Mouse (Mus musculus): ENCODE measurements around the gene Zbtb40. TPM values are rescaled to one million over a fixed set of nuclear protein-coding genes. Genes with fewer than 3 reads are reported as not detected.

The Zbtb40 gene
- polyA plus RNA-seq, 1 experiment, result 8.8 TPM

DNA sequence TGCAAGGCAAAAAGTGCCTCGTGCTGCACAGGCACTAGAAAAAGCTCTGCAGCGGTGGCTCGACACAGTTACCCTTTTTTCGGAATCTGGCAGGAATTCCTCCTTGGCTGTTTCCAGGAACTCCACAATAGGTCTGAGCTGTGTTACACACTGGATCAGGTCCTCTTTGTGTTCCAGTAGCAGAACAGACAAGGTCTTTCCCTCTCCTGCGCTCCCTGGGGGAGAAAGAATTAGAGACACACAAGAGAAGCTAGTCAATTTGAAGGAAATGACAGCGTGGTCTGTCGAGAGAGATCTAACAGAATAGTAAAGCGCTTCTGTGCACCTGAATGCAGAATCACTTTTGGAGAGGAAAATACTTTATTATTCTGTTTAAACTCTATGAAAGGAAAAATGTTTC, 41.6 kb downstream of the Zbtb40 start:
- Histone ChIP-seq H3K4me1 (ENCODE audit: control insufficient read depth, insufficient read depth, insufficient read length) (no peaks in the 10 kb centered on the region), H3K36me3 (ENCODE audit: control insufficient read depth, insufficient read depth, low read length) (peaks cover 5% of the 10 kb centered on the region; the same call in 1 of the 2 replicates), H3K27me3 (ENCODE audit: control insufficient read depth, insufficient read depth, low read length) (no peaks in the 10 kb centered on the region), H3K4me3 (ENCODE audit: extremely low read depth, insufficient read depth, insufficient read length) (no peak overlapping the region), H3K27ac (ENCODE audit: insufficient read depth, low read length) (no peak overlapping the region)
- WGBS, result 92% methylated on average over 8 of the region's 8 CpGs
- no peak for TF ChIP-seq CTCF (IDR thresholded peaks at IDR 0.05; ENCODE audit: extremely low read depth, insufficient read depth, insufficient read length, insufficient replicate concordance)
- TF ChIP-seq POLR2A (IDR thresholded peaks at IDR 0.05; ENCODE audit: low read depth, low read length), result no peak
- DNase-seq (ENCODE audit: low read depth in 1 of 2, low spot score in 2 of 2), result no peak

DNA sequence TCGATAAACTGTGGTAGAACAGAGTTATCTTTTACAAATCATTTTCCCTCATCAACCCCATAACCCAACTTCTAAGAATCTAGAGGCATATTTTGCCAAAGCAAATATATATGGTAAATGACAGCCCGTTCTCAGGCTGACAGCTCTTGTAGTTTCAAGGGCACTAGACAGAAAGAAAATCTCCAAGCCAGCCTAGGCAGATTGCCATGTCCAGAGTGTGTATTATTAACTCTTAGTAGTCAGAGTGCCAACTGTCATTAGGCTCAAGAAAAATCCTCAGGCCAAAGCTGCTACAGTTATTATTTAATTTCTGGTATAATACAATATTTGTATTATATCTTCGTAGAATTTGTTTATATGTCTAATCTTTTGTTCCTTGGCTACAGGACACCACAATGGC, 46.8 kb downstream of the Zbtb40 start:
- no peaks in the 10 kb centered on the region for H3K27me3 ChIP-seq (ENCODE audit: control insufficient read depth, insufficient read depth, low read length)
- no peak for DNase-seq (ENCODE audit: low read depth in 1 of 2, low spot score in 2 of 2)
- H3K4me1 ChIP-seq (ENCODE audit: control insufficient read depth, insufficient read depth, insufficient read length), result no peaks in the 10 kb centered on the region
- TF ChIP-seq POLR2A (IDR thresholded peaks at IDR 0.05; ENCODE audit: low read depth, low read length) (no peak), CTCF (IDR thresholded peaks at IDR 0.05; ENCODE audit: extremely low read depth, insufficient read depth, insufficient read length, insufficient replicate concordance) (no peak)
- H3K4me3 ChIP-seq (ENCODE audit: extremely low read depth, insufficient read depth, insufficient read length), result no peak overlapping the region
- H3K36me3 ChIP-seq (ENCODE audit: control insufficient read depth, insufficient read depth, low read length), result peaks cover 19% of the 10 kb centered on the region
- no peak overlapping the region for H3K27ac ChIP-seq (ENCODE audit: insufficient read depth, low read length)
- WGBS, result 84% methylated on average over 3 of the region's 3 CpGs

DNA sequence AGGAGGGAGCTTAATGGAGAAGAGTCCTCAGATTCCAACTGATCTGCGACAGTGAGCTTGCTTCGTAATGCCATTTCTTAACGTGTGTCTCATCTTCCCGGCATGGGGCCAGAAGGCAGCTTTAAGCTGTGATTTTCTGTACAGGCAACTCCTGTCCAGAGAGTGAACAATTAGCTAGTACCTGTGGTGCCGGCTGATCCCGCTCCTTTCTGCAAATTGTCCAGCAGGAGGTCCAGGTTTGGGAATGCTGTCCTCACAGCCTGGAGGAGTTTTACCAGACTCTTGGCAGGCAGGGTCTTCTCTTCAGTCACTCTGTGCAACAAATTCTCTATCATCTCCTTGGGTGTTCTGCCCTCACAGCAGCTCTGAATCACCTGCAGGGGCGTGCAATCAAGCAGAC, 47.6 kb downstream of the Zbtb40 start:
- H3K36me3 ChIP-seq (ENCODE audit: control insufficient read depth, insufficient read depth, low read length), result peaks cover 19% of the 10 kb centered on the region
- no peak overlapping the region for H3K4me3 ChIP-seq (ENCODE audit: extremely low read depth, insufficient read depth, insufficient read length)
- 97% methylated on average over 7 of the region's 7 CpGs for WGBS
- H3K4me1 ChIP-seq (ENCODE audit: control insufficient read depth, insufficient read depth, insufficient read length), result no peaks in the 10 kb centered on the region
- no peak overlapping the region for H3K27ac ChIP-seq (ENCODE audit: insufficient read depth, low read length)
- H3K27me3 ChIP-seq (ENCODE audit: control insufficient read depth, insufficient read depth, low read length), result no peaks in the 10 kb centered on the region
- TF ChIP-seq CTCF (IDR thresholded peaks at IDR 0.05; ENCODE audit: extremely low read depth, insufficient read depth, insufficient read length, insufficient replicate concordance), result no peak
- no peak for TF ChIP-seq POLR2A (IDR thresholded peaks at IDR 0.05; ENCODE audit: low read depth, low read length)
- DNase-seq (ENCODE audit: low read depth in 1 of 2, low spot score in 2 of 2), result no peak

DNA sequence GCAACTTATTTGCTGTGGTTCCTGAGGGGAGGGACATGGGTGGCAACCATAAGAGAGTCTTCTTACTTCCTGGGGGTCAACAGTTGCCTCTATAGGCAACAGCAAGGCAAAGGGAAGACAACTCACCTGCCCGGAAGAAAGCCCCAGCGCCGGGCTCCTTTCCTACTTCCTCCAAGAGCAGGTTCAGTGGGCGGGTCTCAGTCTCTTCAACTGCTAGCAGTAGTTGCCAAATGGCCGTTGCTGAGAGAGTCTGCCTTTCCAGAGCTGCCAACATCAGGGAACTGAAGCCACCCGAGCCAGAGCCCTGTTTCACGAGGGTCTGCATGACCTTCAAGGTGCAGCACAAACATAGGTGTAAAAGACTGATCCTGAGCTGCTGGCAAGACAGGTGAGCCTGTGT, 50.2 kb downstream of the Zbtb40 start:
- no peak for DNase-seq (ENCODE audit: low read depth in 1 of 2, low spot score in 2 of 2)
- H3K4me3 ChIP-seq (ENCODE audit: extremely low read depth, insufficient read depth, insufficient read length), result no peak overlapping the region
- no peaks in the 10 kb centered on the region for H3K27me3 ChIP-seq (ENCODE audit: control insufficient read depth, insufficient read depth, low read length)
- TF ChIP-seq POLR2A (IDR thresholded peaks at IDR 0.05; ENCODE audit: low read depth, low read length), result no peak
- TF ChIP-seq CTCF (IDR thresholded peaks at IDR 0.05; ENCODE audit: extremely low read depth, insufficient read depth, insufficient read length, insufficient replicate concordance), result no peak
- no peak overlapping the region for H3K27ac ChIP-seq (ENCODE audit: insufficient read depth, low read length)
- no peaks in the 10 kb centered on the region for H3K4me1 ChIP-seq (ENCODE audit: control insufficient read depth, insufficient read depth, insufficient read length)
- peaks cover 32% of the 10 kb centered on the region for H3K36me3 ChIP-seq (ENCODE audit: control insufficient read depth, insufficient read depth, low read length)
- WGBS, result 86% methylated on average over 7 of the region's 7 CpGs

DNA sequence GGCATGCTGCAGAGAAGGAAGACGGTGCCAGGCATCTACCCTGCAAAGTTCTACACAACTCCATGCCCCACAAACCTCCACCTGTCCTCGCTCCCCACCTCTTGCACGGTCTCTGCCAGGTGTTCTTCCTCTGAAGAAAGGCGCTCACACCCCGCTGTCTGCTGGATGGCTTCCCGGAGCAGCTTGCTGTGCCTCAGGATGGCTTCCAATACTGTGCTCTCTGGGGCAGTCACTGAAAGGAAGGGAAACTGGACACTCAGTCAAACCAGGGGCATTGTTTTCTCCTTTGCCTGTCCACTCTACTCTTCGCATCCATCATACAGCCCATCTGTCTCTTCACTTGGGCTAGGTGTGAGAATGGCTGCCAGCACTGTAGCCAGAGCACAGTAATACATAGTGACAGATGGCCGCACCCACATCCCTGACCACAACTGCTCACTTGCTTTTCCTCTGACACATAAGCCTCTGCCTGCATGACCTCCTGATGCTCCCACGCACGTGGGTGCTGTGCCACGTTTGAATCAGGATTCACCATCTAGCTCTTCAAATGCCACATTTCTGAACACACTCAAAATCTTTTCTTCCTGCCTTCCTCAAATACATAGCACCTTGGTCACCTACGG, 50.8 kb downstream of the Zbtb40 start:
- TF ChIP-seq CTCF (IDR thresholded peaks at IDR 0.05; ENCODE audit: extremely low read depth, insufficient read depth, insufficient read length, insufficient replicate concordance) (no peak), POLR2A (IDR thresholded peaks at IDR 0.05; ENCODE audit: low read depth, low read length) (no peak)
- no peaks in the 10 kb centered on the region for H3K27me3 ChIP-seq (ENCODE audit: control insufficient read depth, insufficient read depth, low read length)
- H3K4me3 ChIP-seq (ENCODE audit: extremely low read depth, insufficient read depth, insufficient read length), result no peak overlapping the region
- H3K4me1 ChIP-seq (ENCODE audit: control insufficient read depth, insufficient read depth, insufficient read length), result no peaks in the 10 kb centered on the region
- DNase-seq (ENCODE audit: low read depth in 1 of 2, low spot score in 2 of 2), result no peak
- peaks cover 32% of the 10 kb centered on the region for H3K36me3 ChIP-seq (ENCODE audit: control insufficient read depth, insufficient read depth, low read length)
- 94% methylated on average over 12 of the region's 12 CpGs for WGBS
- H3K27ac ChIP-seq (ENCODE audit: insufficient read depth, low read length), result no peak overlapping the region

DNA sequence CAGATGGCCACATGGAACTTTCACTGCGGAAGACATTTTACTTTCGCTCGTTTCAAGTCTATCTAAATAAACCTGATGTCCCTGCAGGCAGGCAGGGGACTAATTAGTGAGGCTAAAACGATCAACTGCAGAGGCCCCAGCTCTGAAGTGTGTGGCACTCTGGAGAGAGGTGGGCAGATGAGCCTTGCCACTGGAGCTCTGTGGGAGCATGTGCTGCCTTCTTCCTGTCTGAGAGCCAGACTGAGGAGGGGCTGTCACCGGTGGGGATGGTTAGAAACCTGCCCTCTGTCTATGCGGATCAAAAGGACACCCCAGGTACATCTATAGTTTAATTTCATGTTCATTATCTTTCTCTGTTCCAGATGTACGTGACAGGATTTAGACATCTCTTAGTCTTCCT, 51.7 kb downstream of the Zbtb40 start:
- H3K36me3 ChIP-seq (ENCODE audit: control insufficient read depth, insufficient read depth, low read length), result peaks cover 32% of the 10 kb centered on the region

DNA sequence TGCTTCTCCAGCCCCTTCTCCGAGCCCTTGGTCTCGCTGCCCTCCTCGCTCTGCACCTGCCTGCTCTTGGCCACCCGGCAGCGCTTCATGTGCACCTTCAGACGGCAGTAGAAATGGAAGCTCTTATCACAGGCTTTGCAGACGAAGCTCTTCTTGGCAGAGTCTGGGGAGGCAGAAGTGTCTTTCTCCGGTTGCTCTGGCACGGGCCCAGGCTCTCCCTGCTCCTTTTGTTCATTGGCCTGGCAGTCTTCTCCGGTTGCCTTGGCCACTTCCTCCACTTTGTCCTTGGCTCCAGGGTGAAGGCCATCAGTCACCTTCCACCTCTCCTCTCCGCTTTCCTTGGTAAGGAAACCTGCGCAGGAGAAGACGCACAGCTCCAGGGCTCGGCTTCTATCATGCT, 53.2 kb downstream of the Zbtb40 start:
- peaks cover 36% of the 10 kb centered on the region for H3K36me3 ChIP-seq (ENCODE audit: control insufficient read depth, insufficient read depth, low read length)
- no peak overlapping the region for H3K27ac ChIP-seq (ENCODE audit: insufficient read depth, low read length)
- no peaks in the 10 kb centered on the region for H3K4me1 ChIP-seq (ENCODE audit: control insufficient read depth, insufficient read depth, insufficient read length)
- no peak for DNase-seq (ENCODE audit: low read depth in 1 of 2, low spot score in 2 of 2)
- TF ChIP-seq POLR2A (IDR thresholded peaks at IDR 0.05; ENCODE audit: low read depth, low read length) (no peak), CTCF (IDR thresholded peaks at IDR 0.05; ENCODE audit: extremely low read depth, insufficient read depth, insufficient read length, insufficient replicate concordance) (no peak)
- no peak overlapping the region for H3K4me3 ChIP-seq (ENCODE audit: extremely low read depth, insufficient read depth, insufficient read length)
- WGBS, result 85% methylated on average over 14 of the region's 14 CpGs
- H3K27me3 ChIP-seq (ENCODE audit: control insufficient read depth, insufficient read depth, low read length), result no peaks in the 10 kb centered on the region

More for the DNA sequence above, 51.7 kb downstream of the Zbtb40 start:
- H3K4me1 ChIP-seq (ENCODE audit: control insufficient read depth, insufficient read depth, insufficient read length), result no peaks in the 10 kb centered on the region
- TF ChIP-seq POLR2A (IDR thresholded peaks at IDR 0.05; ENCODE audit: low read depth, low read length), result no peak
- TF ChIP-seq CTCF (IDR thresholded peaks at IDR 0.05; ENCODE audit: extremely low read depth, insufficient read depth, insufficient read length, insufficient replicate concordance), result no peak
- H3K27me3 ChIP-seq (ENCODE audit: control insufficient read depth, insufficient read depth, low read length), result no peaks in the 10 kb centered on the region
- WGBS, result 91% methylated on average over 7 of the region's 7 CpGs
- no peak overlapping the region for H3K27ac ChIP-seq (ENCODE audit: insufficient read depth, low read length)
- DNase-seq (ENCODE audit: low read depth in 1 of 2, low spot score in 2 of 2), result no peak
- no peak overlapping the region for H3K4me3 ChIP-seq (ENCODE audit: extremely low read depth, insufficient read depth, insufficient read length)

All from spleen, adult 2 months (tissue).